In genomic region chr10:20673798-20674197, GRCm38 (mm10) we compare ENCODE assay signal across 8 mouse cellular contexts. TPM values are rescaled to one million over a fixed set of nuclear protein-coding genes. Genes with fewer than 3 reads are reported as not detected.
DNase-seq lines count a peak whose midpoint lies in the region; ATAC-seq and TF ChIP-seq lines count a peak whose summit lies in the region.

No protein-coding gene starts in this region.

- no peaks in the 10 kb centered on the region for H3K36me3 ChIP-seq in lung, embryonic 14.5 days (ENCODE audit: insufficient read depth)
- H3K36me3 ChIP-seq in neural tube, embryonic 15.5 days: no peaks in the 10 kb centered on the region

- H3K4me2 ChIP-seq in lung, embryonic 14.5 days: no peak overlapping the region
- H3K4me2 ChIP-seq in neural tube, embryonic 15.5 days: no peak overlapping the region

- H3K27ac ChIP-seq in lung, embryonic 14.5 days (ENCODE audit: low read depth): peak overlapping the region; percentile 16; the same call in 1 of the 2 replicates
- H3K27ac ChIP-seq in neural tube, embryonic 15.5 days (replicated peaks): no peak overlapping the region

- TF ChIP-seq CTCF in lung, embryonic 14.5 days (IDR thresholded peaks at IDR 0.05; ENCODE audit: low read depth): no peak
- no peak for TF ChIP-seq CTCF in lung, adult 2 months (IDR thresholded peaks at IDR 0.05; ENCODE audit: insufficient read depth, low read length)

- no peak for ATAC-seq in lung, embryonic 14.5 days (ENCODE audit: insufficient read depth)
- peak; percentile 88 for ATAC-seq in frontal cortex, adult (ENCODE audit: low TSS enrichment)
- ATAC-seq in neural tube, embryonic 15.5 days (ENCODE audit: low FRiP score): no peak

- no peak for DNase-seq in lung, embryonic 14.5 days
- DNase-seq in lung, adult 2 months: no peak
- DNase-seq in layer of hippocampus, adult 8-10 months (ENCODE audit: low spot score in 2 of 2): peak; percentile 80 to 81
- DNase-seq in right cerebral cortex, postnatal 14 days: peak; percentile 52
- DNase-seq in cerebellum, adult 8-10 months: no peak
- DNase-seq in cerebellum, adult 18-20 months: no peak

- 81% methylated on average over 4 of the region's 4 CpGs for WGBS in lung, embryonic 14.5 days
- 55% methylated on average over 4 of the region's 4 CpGs for WGBS in lung, adult 2 months
- WGBS in neural tube, embryonic 15.5 days: 88% methylated on average over 4 of the region's 4 CpGs

- H3K27me3 ChIP-seq in lung, embryonic 14.5 days (ENCODE audit: insufficient read depth, low read length): no peaks in the 10 kb centered on the region
- no peaks in the 10 kb centered on the region for H3K27me3 ChIP-seq in neural tube, embryonic 15.5 days (replicated peaks)

- H3K4me3 ChIP-seq in lung, embryonic 14.5 days (ENCODE audit: low read depth, low read length): no peak overlapping the region
- H3K4me3 ChIP-seq in lung, adult 2 months (replicated peaks; ENCODE audit: extremely low read depth, low read depth, low read length): no peak overlapping the region
- no peak overlapping the region for H3K4me3 ChIP-seq in neural tube, embryonic 15.5 days (replicated peaks)

- H3K9ac ChIP-seq in lung, embryonic 14.5 days: no peak overlapping the region
- H3K9ac ChIP-seq in neural tube, embryonic 15.5 days (replicated peaks): no peak overlapping the region

- H3K9me3 ChIP-seq in lung, embryonic 14.5 days (ENCODE audit: low read depth, low read length): no peaks in the 10 kb centered on the region
- no peaks in the 10 kb centered on the region for H3K9me3 ChIP-seq in neural tube, embryonic 15.5 days (replicated peaks)

- peaks cover 15% of the 10 kb centered on the region; the same call in 1 of the 2 replicates for H3K4me1 ChIP-seq in lung, embryonic 14.5 days (ENCODE audit: insufficient read depth)
- no peaks in the 10 kb centered on the region; the same call in none of the 2 replicates for H3K4me1 ChIP-seq in lung, adult 2 months (ENCODE audit: control insufficient read depth, insufficient read depth, low read length)
- H3K4me1 ChIP-seq in neural tube, embryonic 15.5 days: no peaks in the 10 kb centered on the region

- no peak for TF ChIP-seq POLR2A in lung, adult 2 months (IDR thresholded peaks at IDR 0.05; ENCODE audit: borderline replicate concordance, extremely low read depth, low read depth, low read length)

RNA-seq across cellular contexts. Expression of gene Pde7b, which starts 51.1 kb away (rescaled TPM):
- 3.3 TPM in 2 replicates for polyA plus RNA-seq in lung, embryonic 14.5 days (2014; fragmentation: Nextera tagmentation; extraction: Ambion mirVana)
- 17.7 and 18.7 TPM in 2 replicates for polyA plus RNA-seq in lung, adult 2 months (2012; rRNA removed)
- 10 to 100 TPM; 17.9 to 26.5 (median 22.1) TPM for total RNA-seq in layer of hippocampus, adult 8-10 months (2022)
- 3.7 and 3.9 TPM in 2 replicates for polyA plus RNA-seq in neural tube, embryonic 15.5 days (2015; fragmentation: Nextera tagmentation; extraction: Ambion mirVana)

Comparison
In these comparisons a context has a peak if more than half of its experiments do, and no peak if none do; other contexts are left out.
1. DNase-seq: peak in layer of hippocampus, adult 8-10 months (2 of 2) and right cerebral cortex, postnatal 14 days (single experiment); none in lung, embryonic 14.5 days (single experiment), lung, adult 2 months (single experiment), cerebellum, adult 8-10 months (single experiment) and cerebellum, adult 18-20 months (0 of 2).